Mouse (Mus musculus) intestine, embryonic 16.5 days (tissue): ENCODE data around the gene Pramel7. TPM values are rescaled to one million over a fixed set of nuclear protein-coding genes. Genes with fewer than 3 reads are reported as not detected.
"Not testable (repeated sequence)": the region's sequence is repeated elsewhere in the genome, so short reads cannot be mapped to it uniquely, and the experiment has no call there.

Source experiments
- ATAC-seq: fragments of 200-750 bp; cut with Nextera tagmentation; 2 replicates; pipeline ENCODE4 v1.8.0; 2017; ENCODE audit warnings: moderate TSS enrichment, moderate library complexity
- H3K27ac ChIP-seq: fragments of 300-500 bp; sonication (generic); 2 replicates; pipeline ENCODE4 v1.5.1; 2014; ENCODE audit warnings: mild to moderate bottlenecking, low read length
- H3K27me3 ChIP-seq: fragments of 300-500 bp; sonication (generic); replicated peaks from 2 replicates; pipeline ENCODE4 v1.6.1; 2014; ENCODE audit warnings: low read length, control low read depth, mixed read lengths; ENCODE audit not compliant: control insufficient read depth, insufficient read depth
- H3K36me3 ChIP-seq: fragments of 300-500 bp; sonication (generic); 2 replicates; pipeline ENCODE4 v1.6.1; 2014; ENCODE audit warnings: low read length, control low read depth; ENCODE audit not compliant: control insufficient read depth, insufficient read depth
- H3K4me1 ChIP-seq: fragments of 300-500 bp; sonication (generic); 2 replicates; pipeline ENCODE4 v1.6.1; 2014; ENCODE audit warnings: low read length, control low read depth, mixed read lengths; ENCODE audit not compliant: control insufficient read depth, insufficient read depth
- H3K4me2 ChIP-seq: fragments of 300-500 bp; sonication (generic); 2 replicates; pipeline ENCODE4 v1.6.1; 2014; ENCODE audit warnings: low read depth, low read length, control low read depth
- H3K4me3 ChIP-seq: fragments of 300-500 bp; sonication (generic); 2 replicates; pipeline ENCODE4 v1.5.1; 2014; ENCODE audit warnings: mild to moderate bottlenecking, low read length
- H3K9ac ChIP-seq: fragments of 300-500 bp; sonication (generic); 2 replicates; pipeline ENCODE4 v1.6.1; 2014; ENCODE audit warnings: low read depth, low read length
- H3K9me3 ChIP-seq: fragments of 300-500 bp; sonication (generic); 2 replicates; pipeline ENCODE4 v1.6.1; 2016; ENCODE audit warnings: low read length, control low read depth; ENCODE audit not compliant: control insufficient read depth
- WGBS: fragments of 180-500 bp; shearing (Covaris S2); extraction: QIAGEN DNeasy Blood & Tissue Kit; methylation state at CpG from one replicate; pipeline ENCODE4 v1.1.7; 2014; 5-methylcytosine and 5-hydroxymethylcytosine counted together
- polyA plus RNA-seq: library from polyadenylated mRNA; unstranded; fragments of >200 nt; fragmentation: Nextera tagmentation; extraction: Ambion mirVana; gene quantifications from 2 replicates; pipeline ENCODE4 v1.2.1, GENCODE M21; 2015

Pramel7 gene
- not detected in 2 replicates for polyA plus RNA-seq

GRCm38 (mm10) chr2:87496993-87497392 lies at the start of gene Pramel7:
Pramel7 (minus strand) TSS chr2:87497093.
- H3K4me3 ChIP-seq, H3K4me2 ChIP-seq, H3K27ac ChIP-seq, H3K9ac ChIP-seq, H3K27me3 ChIP-seq, H3K4me1 ChIP-seq, H3K9me3 ChIP-seq, H3K36me3 ChIP-seq, ATAC-seq: not testable (repeated sequence)
- WGBS, result 93% methylated on average over 4 of the region's 5 CpGs

DNA sequence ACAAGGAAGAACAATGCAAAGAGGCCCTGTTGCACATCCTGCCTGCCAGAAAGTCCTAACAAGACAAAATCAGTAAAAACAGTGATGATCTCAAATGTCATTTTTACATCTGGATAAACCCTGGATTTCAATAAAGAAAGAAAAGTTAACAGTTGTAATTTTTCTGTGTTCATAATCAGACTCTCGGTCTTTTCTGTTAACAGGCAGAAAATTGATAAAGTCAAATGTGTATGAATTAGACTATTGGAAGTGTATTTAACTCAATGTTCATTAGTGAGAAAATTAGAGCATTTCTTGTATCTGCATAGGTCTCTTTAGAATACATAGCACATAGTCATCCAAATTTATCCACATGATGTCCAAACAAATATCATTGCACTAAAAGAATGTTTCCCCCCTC lies 48.5 kb upstream of the Pramel7 start, which contains the start of gene Olfr1128:
Gene Olfr1128, minus strand, starts transcription at position 101 of the 400 bp plus-strand sequence.
- Histone ChIP-seq H3K4me3 (no peak within 1 kb of the TSS), H3K9ac (no peak within 1 kb of the TSS), H3K9me3 (no peaks in the 10 kb centered on the region), H3K36me3 (no peaks in the 10 kb centered on the region), H3K27me3 (no peaks in the 10 kb centered on the region), H3K4me1 (no peaks in the 10 kb centered on the region), H3K4me2 (no peak within 1 kb of the TSS), H3K27ac (no peak within 1 kb of the TSS)
- 90% methylated on average over 1 of the region's 1 CpGs for WGBS
- ATAC-seq, result no peak

GRCm38 (mm10) chr2:87534826-87535225 lies 37.9 kb upstream of the Pramel7 start:
- Histone ChIP-seq H3K4me3 (no peak overlapping the region), H3K27me3 (no peaks in the 10 kb centered on the region), H3K4me1 (no peaks in the 10 kb centered on the region), H3K27ac (no peak overlapping the region), H3K9me3 (no peaks in the 10 kb centered on the region), H3K36me3 (no peaks in the 10 kb centered on the region), H3K4me2 (no peak overlapping the region), H3K9ac (no peak overlapping the region)
- ATAC-seq, result no peak
- WGBS, result 65% methylated on average over 2 of the region's 2 CpGs

- Histone ChIP-seq H3K27me3 (no peaks in the 10 kb centered on the region), H3K4me3 (no peak within 1 kb of the TSS), H3K9ac (no peak within 1 kb of the TSS), H3K4me2 (no peak within 1 kb of the TSS), H3K9me3 (no peaks in the 10 kb centered on the region), H3K4me1 (no peaks in the 10 kb centered on the region), H3K36me3 (no peaks in the 10 kb centered on the region), H3K27ac (no peak within 1 kb of the TSS)
- no peak for ATAC-seq
These were observed 34.6 kb upstream of the Pramel7 start, which contains the start of gene Olfr153 for GRCm38 (mm10) chr2:87531496-87531895. Olfr153 (plus strand) TSS chr2:87531796.

GRCm38 (mm10) chr2:87525899-87526616 lies 29.2 kb upstream of the Pramel7 start:
- WGBS, result 26% methylated on average over 38 of the region's 39 CpGs
- H3K9me3 ChIP-seq, H3K9ac ChIP-seq, H3K4me1 ChIP-seq, H3K27me3 ChIP-seq, H3K27ac ChIP-seq, ATAC-seq, H3K36me3 ChIP-seq: not testable (repeated sequence)
- peak overlapping the region; percentile 27; the same call in 1 of the 2 replicates for H3K4me2 ChIP-seq
- H3K4me3 ChIP-seq, result peak overlapping the region; percentile 12; the same call in 1 of the 2 replicates

GRCm38 (mm10) chr2:87520651-87521050 lies 23.8 kb upstream of the Pramel7 start:
- H3K4me2 ChIP-seq, result no peak overlapping the region
- no peaks in the 10 kb centered on the region for H3K27me3 ChIP-seq
- no peak overlapping the region for H3K27ac ChIP-seq
- H3K4me3 ChIP-seq, result no peak overlapping the region
- H3K9me3 ChIP-seq, result no peaks in the 10 kb centered on the region
- H3K9ac ChIP-seq, result no peak overlapping the region
- H3K36me3 ChIP-seq, result no peaks in the 10 kb centered on the region
- no peaks in the 10 kb centered on the region for H3K4me1 ChIP-seq
- no peak for ATAC-seq
- WGBS, result 91% methylated on average over 4 of the region's 4 CpGs

- WGBS, result 79% methylated on average over 3 of the region's 3 CpGs
- no peak for ATAC-seq
- Histone ChIP-seq H3K4me2 (no peak overlapping the region), H3K36me3 (no peaks in the 10 kb centered on the region), H3K27me3 (no peaks in the 10 kb centered on the region), H3K9me3 (no peaks in the 10 kb centered on the region), H3K9ac (no peak overlapping the region), H3K27ac (no peak overlapping the region), H3K4me1 (no peaks in the 10 kb centered on the region), H3K4me3 (no peak overlapping the region)
These were observed 19.7 kb upstream of the Pramel7 start for GRCm38 (mm10) chr2:87516581-87516980.

- no peak overlapping the region for H3K9ac ChIP-seq
- 78% methylated on average over 7 of the region's 8 CpGs for WGBS
- no peaks in the 10 kb centered on the region for H3K9me3 ChIP-seq
- H3K4me3 ChIP-seq, result no peak overlapping the region
- no peak overlapping the region for H3K4me2 ChIP-seq
- ATAC-seq, result no peak
- no peaks in the 10 kb centered on the region for H3K4me1 ChIP-seq
- H3K27me3 ChIP-seq, result no peaks in the 10 kb centered on the region
- no peaks in the 10 kb centered on the region for H3K36me3 ChIP-seq
- no peak overlapping the region for H3K27ac ChIP-seq
These were observed 18.7 kb upstream of the Pramel7 start for GRCm38 (mm10) chr2:87515457-87516060.

- H3K27ac ChIP-seq, result no peak overlapping the region
- no peak for ATAC-seq
- no peak overlapping the region for H3K4me2 ChIP-seq
- H3K27me3 ChIP-seq, result no peaks in the 10 kb centered on the region
- WGBS, result 85% methylated on average over 2 of the region's 2 CpGs
- H3K36me3 ChIP-seq, result no peaks in the 10 kb centered on the region
- H3K4me1 ChIP-seq, result no peaks in the 10 kb centered on the region
- no peak overlapping the region for H3K4me3 ChIP-seq
- H3K9ac ChIP-seq, result no peak overlapping the region
- H3K9me3 ChIP-seq, result no peaks in the 10 kb centered on the region
These were observed 18.2 kb upstream of the Pramel7 start for GRCm38 (mm10) chr2:87515046-87515445.
